Mouse (Mus musculus) liver, postnatal 0 days (tissue): ENCODE results near the gene Psmd3.

Source experiments
- CTCF ChIP-seq: sonication (generic); IDR thresholded peaks from 2 replicates; pipeline ENCODE4 v1.5.1; 2016; ENCODE audit warnings: antibody characterized with exemption, low read depth
- EP300 ChIP-seq: IDR thresholded peaks from 2 replicates; pipeline ENCODE4 v1.6.1; 2016; ENCODE audit warnings: antibody characterized with exemption, low read depth, mild to moderate bottlenecking

DNA sequence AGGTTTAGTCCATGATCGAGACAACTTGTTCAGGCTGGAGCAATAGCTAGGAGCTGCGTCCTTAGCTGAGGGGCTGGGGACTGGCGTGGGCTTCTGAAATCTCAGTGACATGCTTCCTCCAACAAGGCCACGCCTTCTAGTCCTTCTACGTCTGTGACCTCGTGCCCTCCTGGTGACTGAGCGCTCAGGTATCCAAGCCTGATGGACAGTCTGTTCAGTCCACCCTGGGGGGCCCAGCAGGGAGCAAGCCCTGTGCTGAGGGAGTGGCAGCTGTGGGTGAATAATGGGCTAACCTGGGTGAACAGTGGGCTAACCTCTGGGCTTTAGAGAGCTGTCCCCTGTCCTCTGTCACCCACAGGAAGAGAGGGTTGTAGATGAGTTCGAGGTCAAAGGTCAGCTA lies 5.7 kb downstream of the Psmd3 start:
- TF ChIP-seq EP300 (no peak), CTCF (no peak)
